Comparison of ENCODE assay signal across 16 mouse cellular contexts in the genomic region with DNA sequence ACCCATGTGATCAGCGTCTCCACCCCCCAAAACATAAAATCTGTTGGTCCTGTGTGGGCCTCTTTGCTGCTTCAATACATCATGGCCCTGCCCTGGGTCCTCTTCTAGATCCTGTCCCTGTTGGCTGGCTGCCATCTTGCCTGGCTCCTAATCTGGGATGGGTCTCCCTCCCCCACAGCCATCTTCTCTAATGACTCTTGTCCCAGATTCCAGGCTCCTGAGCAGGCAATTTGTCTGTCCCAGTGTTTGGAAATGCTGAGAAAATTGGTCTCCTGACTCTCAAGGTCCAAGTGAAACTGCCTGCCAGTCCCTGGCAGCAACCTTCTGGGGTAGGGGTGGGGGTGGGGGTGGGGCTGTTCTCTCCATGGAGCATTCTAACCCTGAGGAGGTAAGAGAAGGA. TPM values are rescaled to one million over a fixed set of nuclear protein-coding genes. Genes with fewer than 3 reads are reported as not detected.
DNase-seq lines count a peak whose midpoint lies in the region; ATAC-seq lines count a peak whose summit lies in the region.
"Had no signal": no experiment of that assay in that cellular context is flagged by ENCODE, and none has a peak within 500 bp of the region (broad histone marks: within the 10 kb centered on the region; RNA-seq: fewer than 3 reads in every experiment).

No protein-coding gene starts in this region.

- peaks cover 11% of the 10 kb centered on the region for H3K4me1 ChIP-seq in liver, embryonic 12.5 days
- H3K4me1 ChIP-seq: embryonic facial prominence, embryonic 15.5 days; forebrain, embryonic 12.5 days; neural tube, embryonic 15.5 days had no signal

- 42% methylated on average over 1 of the region's 1 CpGs for WGBS in liver, embryonic 12.5 days (ENCODE audit: insufficient replicate concordance)

- no peak overlapping the region for H3K9ac ChIP-seq in liver, embryonic 12.5 days
- H3K9ac ChIP-seq: embryonic facial prominence, embryonic 15.5 days; forebrain, embryonic 12.5 days; intestine, embryonic 15.5 days; neural tube, embryonic 15.5 days had no signal

- H3K9me3 ChIP-seq in liver, embryonic 12.5 days (replicated peaks): no peaks in the 10 kb centered on the region
- H3K9me3 ChIP-seq: embryonic facial prominence, embryonic 15.5 days; forebrain, embryonic 12.5 days; hindbrain, embryonic 10.5 days; intestine, embryonic 15.5 days; megakaryocyte, embryonic 14.5 days; neural tube, embryonic 15.5 days had no signal

- no peak overlapping the region for H3K4me2 ChIP-seq in liver, embryonic 12.5 days
- H3K4me2 ChIP-seq: embryonic facial prominence, embryonic 15.5 days; forebrain, embryonic 12.5 days; intestine, embryonic 15.5 days; neural tube, embryonic 15.5 days had no signal

- peak; percentile 68 for DNase-seq in heart, postnatal 4 days
- DNase-seq in heart, postnatal 36 days: no peak
- DNase-seq in liver (peak; percentile 44), 3T3-L1 (ENCODE audit: low read depth, low spot score) (peak; percentile 44), NIH3T3 (ENCODE audit: low read depth) (peak; percentile 13)
- no peak for DNase-seq in urinary bladder, postnatal 10 days (ENCODE audit: low spot score)
- DNase-seq: gastrocnemius, adult 2 months; right cerebral cortex, postnatal 4 days had no signal

- no peaks in the 10 kb centered on the region for H3K27me3 ChIP-seq in liver, embryonic 12.5 days (replicated peaks)
- H3K27me3 ChIP-seq: embryonic facial prominence, embryonic 15.5 days; forebrain, embryonic 12.5 days; intestine, embryonic 15.5 days; neural tube, embryonic 15.5 days had no signal

- no peak overlapping the region for H3K4me3 ChIP-seq in liver, embryonic 12.5 days
- H3K4me3 ChIP-seq: embryonic facial prominence, embryonic 15.5 days; forebrain, embryonic 12.5 days; gastrocnemius, adult 2 months; hindbrain, embryonic 10.5 days; intestine, embryonic 15.5 days; megakaryocyte, embryonic 14.5 days; neural tube, embryonic 15.5 days had no signal

- ATAC-seq in liver, embryonic 12.5 days: no peak
- ATAC-seq in megakaryocyte-erythroid progenitor cell, adult 5-6 weeks (replicated peaks; ENCODE audit: low FRiP score, low TSS enrichment, poor library complexity, severe bottlenecking): no peak
- ATAC-seq: intestine, embryonic 15.5 days had no signal

- intact Hi-C loops in heart, postnatal 36 days (cut with DNase I): loop anchor here (5.0 to 10.0 kb wide), 2 partner anchors 37 to 355 kb away; a partner anchor contains a TSS

- H3K36me3 ChIP-seq in liver, embryonic 12.5 days: no peaks in the 10 kb centered on the region
- H3K36me3 ChIP-seq: embryonic facial prominence, embryonic 15.5 days; forebrain, embryonic 12.5 days; hindbrain, embryonic 10.5 days; intestine, embryonic 15.5 days; neural tube, embryonic 15.5 days had no signal

- no peak overlapping the region for H3K27ac ChIP-seq in liver, embryonic 12.5 days
- H3K27ac ChIP-seq: embryonic facial prominence, embryonic 15.5 days; forebrain, embryonic 12.5 days; gastrocnemius, adult 2 months; hindbrain, embryonic 10.5 days; neural tube, embryonic 15.5 days had no signal

RNA-seq across cellular contexts. Expression of a gene that starts 19.9 kb away (rescaled TPM):
- total RNA-seq in heart, postnatal 4 days (2021): 10 to 100 TPM; 12.9 to 16.2 TPM
- 1 to 10 TPM; 7.0 to 9.9 TPM for total RNA-seq in heart, postnatal 36 days (2021)
- polyA plus RNA-seq in liver, embryonic 12.5 days (2016; fragmentation: Nextera tagmentation; extraction: Ambion mirVana): 3.3 and 3.8 TPM in 2 replicates
- total RNA-seq in megakaryocyte-erythroid progenitor cell, adult 5-6 weeks (2014; fragmentation: Nextera tagmentation): 2.5 TPM in 1 of 2 replicates, not detected in the other
- total RNA-seq in megakaryocyte-erythroid progenitor cell, adult 5-6 weeks (2017): 0.23 TPM in 1 of 2 replicates, not detected in the other

RNA-seq across cellular contexts. Expression of a gene that starts 37.8 kb away (rescaled TPM):
- 10 to 100 TPM; 10.8 to 11.7 TPM for total RNA-seq in heart, postnatal 4 days (2021)
- 10 to 100 TPM; 20.7 to 21.0 TPM for total RNA-seq in heart, postnatal 36 days (2021)
- polyA plus RNA-seq in liver, embryonic 12.5 days (2016; fragmentation: Nextera tagmentation; extraction: Ambion mirVana): 0.08 and 0.12 TPM in 2 replicates
- total RNA-seq in megakaryocyte-erythroid progenitor cell, adult 5-6 weeks (2014; fragmentation: Nextera tagmentation): 0.22 TPM in 1 of 2 replicates, not detected in the other
- 0.38 and 3.1 TPM in 2 replicates for total RNA-seq in megakaryocyte-erythroid progenitor cell, adult 5-6 weeks (2017)

RNA-seq across cellular contexts. Expression of a gene that starts 40.3 kb away (rescaled TPM):
- total RNA-seq in heart, postnatal 4 days (2021): 10 to 100 TPM; 23.3 to 30.8 TPM
- total RNA-seq in heart, postnatal 36 days (2021): 100 to 1,000 TPM; 105 to 136 TPM
- 1.2 and 1.4 TPM in 2 replicates for polyA plus RNA-seq in liver, embryonic 12.5 days (2016; fragmentation: Nextera tagmentation; extraction: Ambion mirVana)
- total RNA-seq in megakaryocyte-erythroid progenitor cell, adult 5-6 weeks (2014; fragmentation: Nextera tagmentation): not detected in 2 replicates
- total RNA-seq in megakaryocyte-erythroid progenitor cell, adult 5-6 weeks (2017): not detected in 2 replicates

Comparison
In these comparisons a context has a peak if more than half of its experiments do, and no peak if none do; other contexts are left out.
1. DNase-seq: peak in heart, postnatal 4 days (single experiment), liver (single experiment), 3T3-L1 (single experiment) and NIH3T3 (single experiment); none in heart, postnatal 36 days (0 of 2) and urinary bladder, postnatal 10 days (single experiment).
2. RNA of a gene that starts 40.3 kb away (total RNA-seq): 105 to 136 TPM in heart, postnatal 36 days and 23.3 to 30.8 TPM in heart, postnatal 4 days; not detected in megakaryocyte-erythroid progenitor cell, adult 5-6 weeks; every median in the first group is over 10 times any median in the second.